Mouse (Mus musculus) cerebellum, adult 2 months (tissue): ENCODE data around the gene Map4.

ENCODE experiments used
- CTCF ChIP-seq: fragments of 200-500 bp; IDR thresholded peaks from 2 replicates; pipeline ENCODE4 v1.5.1; 2011; ENCODE audit warnings: low read depth, mild to moderate bottlenecking, control low read depth, low read length, moderate library complexity, borderline replicate concordance; ENCODE audit not compliant: insufficient read depth
- POLR2A ChIP-seq: fragments of 200-500 bp; IDR thresholded peaks from 2 replicates; pipeline ENCODE4 v1.6.1; 2011; ENCODE audit warnings: low read length, control low read depth, borderline replicate concordance; ENCODE audit not compliant: insufficient read depth

GRCm38 (mm10) chr9:110022151-110022550 is 90.9 kb downstream of the Map4 start:
- TF ChIP-seq CTCF (no peak), POLR2A (no peak)
